Mouse (Mus musculus) cerebellum, adult 2 months (tissue): ENCODE results near the gene Lmo7.

Experiments
- CTCF ChIP-seq: fragments of 200-500 bp; IDR thresholded peaks from 2 replicates; pipeline ENCODE4 v1.5.1; 2011; ENCODE audit warnings: low read depth, mild to moderate bottlenecking, control low read depth, low read length, moderate library complexity, borderline replicate concordance; ENCODE audit not compliant: insufficient read depth
- POLR2A ChIP-seq: fragments of 200-500 bp; IDR thresholded peaks from 2 replicates; pipeline ENCODE4 v1.6.1; 2011; ENCODE audit warnings: low read length, control low read depth, borderline replicate concordance; ENCODE audit not compliant: insufficient read depth

DNA sequence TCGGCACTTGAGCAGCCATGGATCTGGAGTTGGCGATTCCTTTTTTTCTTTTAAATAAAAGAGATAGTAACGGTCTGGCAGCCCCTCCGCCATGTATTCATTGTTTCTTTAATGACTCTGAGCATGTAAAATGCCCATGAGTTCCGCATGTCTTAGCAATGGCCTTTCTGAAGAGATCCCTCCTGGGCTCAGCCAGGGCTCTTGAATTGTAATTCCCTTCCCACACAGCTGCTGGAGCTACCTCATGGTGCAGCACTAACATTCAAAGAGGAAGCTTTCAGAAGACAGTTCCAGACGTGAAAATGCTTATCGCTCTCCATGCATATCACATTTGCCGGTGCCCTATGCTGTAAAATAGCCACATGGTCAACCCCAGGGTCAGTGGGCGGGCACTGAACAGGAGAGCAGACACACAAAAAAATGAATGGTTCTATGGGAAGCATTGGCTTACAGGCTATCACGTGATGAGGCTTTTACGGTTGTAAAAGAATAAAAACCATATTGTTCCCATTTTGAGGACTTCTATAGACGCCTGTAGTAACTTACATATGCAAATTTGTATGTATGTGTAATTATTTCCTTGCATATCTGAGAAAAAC, 198.0 kb downstream of the Lmo7 start:
- no peak for TF ChIP-seq CTCF
- TF ChIP-seq POLR2A, result no peak
